Mouse (Mus musculus) stomach, postnatal 0 days (tissue): ENCODE measurements at regions not wholly inside any gene's neighbourhood (a gene's known extent, or its start where the extent isn't known, plus 50 kb on each side); places are given as distances from the start of the nearest gene placed in this dataset.

Experiments
- CTCF ChIP-seq: IDR thresholded peaks from 2 replicates; pipeline ENCODE4 v1.5.1; 2016; ENCODE audit warnings: antibody characterized with exemption, low read depth, mild to moderate bottlenecking, moderate library complexity
- EP300 ChIP-seq: optimal IDR thresholded peaks from 2 replicates; pipeline ENCODE3; 2016; ENCODE audit warnings: antibody characterized with exemption

DNA sequence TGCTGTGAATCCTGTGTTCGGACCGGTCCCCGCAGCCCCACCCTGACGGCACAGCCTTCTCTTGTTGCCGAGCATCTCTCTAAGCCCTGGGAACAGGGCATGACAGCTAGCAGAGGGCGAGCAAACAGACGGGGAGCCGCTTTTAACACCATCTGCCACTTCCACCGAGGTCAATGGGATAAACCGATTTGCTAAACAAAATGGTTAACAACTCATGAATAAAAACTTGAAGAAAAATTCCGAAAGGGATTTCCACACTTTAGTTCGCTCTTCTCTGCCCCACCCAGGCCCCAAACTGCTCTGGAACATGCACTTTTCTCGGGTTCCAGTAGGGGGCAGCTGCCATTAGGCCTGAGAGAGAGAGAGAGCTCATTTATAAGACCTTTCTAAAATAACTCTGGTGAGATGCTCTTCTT lies 72.0 kb upstream of the Pcdh8 start:
- peak; percentile 69 for TF ChIP-seq CTCF
- TF ChIP-seq EP300 = no peak
